Mouse (Mus musculus) hindbrain, embryonic 15.5 days (tissue): Measurements from ENCODE around the gene Tns2. TPM values are rescaled to one million over a fixed set of nuclear protein-coding genes. Genes with fewer than 3 reads are reported as not detected.
A peak's percentile ranks its signal among the peaks of the same experiment; 100 is the strongest.
"Not testable (repeated sequence)": the region's sequence is repeated elsewhere in the genome, so short reads cannot be mapped to it uniquely, and the experiment has no call there.

Source experiments
- ATAC-seq: fragments of 200-750 bp; cut with Nextera tagmentation; 2 replicates; pipeline ENCODE4 v1.8.0; 2017; ENCODE audit warnings: low read depth, moderate number of reproducible peaks, moderate TSS enrichment; ENCODE audit not compliant: low FRiP score
- H3K27ac ChIP-seq: fragments of 300-500 bp; sonication (generic); replicated peaks from 2 replicates; pipeline ENCODE4 v1.5.1; 2015; ENCODE audit warnings: mild to moderate bottlenecking, inconsistent platforms
- H3K27me3 ChIP-seq: fragments of 300-500 bp; sonication (generic); 2 replicates; pipeline ENCODE4 v1.6.1; 2015; ENCODE audit warnings: control low read depth, inconsistent platforms
- H3K36me3 ChIP-seq: fragments of 300-500 bp; sonication (generic); 2 replicates; pipeline ENCODE4 v1.6.1; 2015; ENCODE audit warnings: control low read depth, inconsistent platforms
- H3K4me1 ChIP-seq: fragments of 300-500 bp; sonication (generic); replicated peaks from 2 replicates; pipeline ENCODE4 v1.6.1; 2015; ENCODE audit warnings: control low read depth, inconsistent platforms
- H3K4me2 ChIP-seq: fragments of 300-500 bp; sonication (generic); 2 replicates; pipeline ENCODE4 v1.6.1; 2015; ENCODE audit warnings: moderate library complexity, mild to moderate bottlenecking, inconsistent platforms
- H3K4me3 ChIP-seq: fragments of 300-500 bp; sonication (generic); 2 replicates; pipeline ENCODE4 v1.5.1; 2015; ENCODE audit warnings: mild to moderate bottlenecking, inconsistent platforms
- H3K9ac ChIP-seq: fragments of 300-500 bp; sonication (generic); 2 replicates; pipeline ENCODE4 v1.6.1; 2015; ENCODE audit warnings: inconsistent platforms
- H3K9me3 ChIP-seq: fragments of 300-500 bp; sonication (generic); 2 replicates; pipeline ENCODE4 v1.6.1; 2016; ENCODE audit warnings: control low read depth, inconsistent platforms
- WGBS: fragments of 180-500 bp; shearing (Covaris S2); methylation state at CpG from one replicate; pipeline ENCODE4 v1.1.7; 2015; 5-methylcytosine and 5-hydroxymethylcytosine counted together
- polyA plus RNA-seq: library from polyadenylated mRNA; unstranded; fragments of >200 nt; fragmentation: Nextera tagmentation; extraction: Ambion mirVana; gene quantifications from 2 replicates; pipeline ENCODE4 v1.2.1, GENCODE M21; 2015

Tns2 gene
- polyA plus RNA-seq, 1 experiment from 2014 or later = 9.8 TPM

DNA sequence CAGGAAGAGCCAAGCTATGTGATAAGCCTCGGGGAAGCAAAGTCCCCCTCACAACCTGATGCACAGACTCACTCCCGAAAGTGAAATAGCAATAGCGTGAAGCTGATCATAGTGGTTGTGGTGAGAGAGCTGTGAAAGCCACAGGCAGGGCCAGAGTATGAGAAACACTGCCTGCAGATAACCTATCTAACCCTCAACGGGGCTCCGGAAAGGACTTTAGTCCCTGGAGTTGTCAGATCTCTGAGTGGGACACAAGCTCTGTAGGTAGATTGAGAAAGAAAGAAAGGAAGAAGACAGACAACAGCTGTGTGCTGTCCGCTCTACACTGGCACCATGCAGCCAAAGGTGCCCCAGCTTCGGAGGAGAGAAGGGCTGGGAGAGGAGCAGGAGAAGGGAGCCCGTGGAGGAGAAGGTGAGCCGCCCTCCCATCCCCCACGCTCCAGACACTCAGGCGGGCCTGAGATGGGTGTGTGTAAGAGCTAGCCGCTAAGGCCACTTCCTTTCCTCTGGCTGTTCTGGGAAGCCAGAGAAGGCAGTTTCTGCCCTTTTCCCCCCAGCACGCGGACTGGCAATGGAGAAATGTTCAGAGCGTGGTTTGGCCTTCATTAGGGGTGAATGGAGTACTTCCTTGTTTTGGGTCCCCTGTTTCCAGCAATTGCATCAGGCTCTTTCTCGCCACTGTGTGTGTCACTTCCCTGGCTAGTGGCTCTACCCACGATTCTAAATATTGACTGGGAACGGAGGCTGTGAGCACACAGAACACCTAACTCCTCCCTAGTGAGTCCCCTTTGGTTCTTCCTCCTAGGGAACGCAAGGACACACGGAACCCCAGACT, 50.3 kb downstream of the Tns2 start, which contains the start of gene Soat2:
Gene Soat2 (plus strand): TSS at position 226 of the 835 bp plus-strand sequence.
- Histone ChIP-seq H3K36me3 (no peaks in the 10 kb centered on the region), H3K27me3 (peaks cover 7% of the 10 kb centered on the region), H3K4me3 (no peak within 1 kb of the TSS), H3K27ac (no peak within 1 kb of the TSS), H3K9ac (no peak within 1 kb of the TSS), H3K4me1 (peaks cover 3% of the 10 kb centered on the region; the same call in 1 of the 2 replicates), H3K9me3 (no peaks in the 10 kb centered on the region), H3K4me2 (no peak within 1 kb of the TSS)
- no peak for ATAC-seq
- WGBS = 66% methylated on average over 20 of the region's 20 CpGs

- H3K9me3 ChIP-seq = no peaks in the 10 kb centered on the region
- no peak for ATAC-seq
- H3K4me2 ChIP-seq = no peak overlapping the region
- H3K4me3 ChIP-seq = no peak overlapping the region
- no peaks in the 10 kb centered on the region for H3K27me3 ChIP-seq
- 29% methylated on average over 4 of the region's 4 CpGs for whole genome bisulfite sequencing
- H3K9ac ChIP-seq = no peak overlapping the region
- no peak overlapping the region for H3K27ac ChIP-seq
- peaks cover 10% of the 10 kb centered on the region; the same call in 1 of the 2 replicates for H3K4me1 ChIP-seq
- no peaks in the 10 kb centered on the region for H3K36me3 ChIP-seq
Measured at GRCm38 (mm10) chr15:102152646-102153045, 52.4 kb downstream of the Tns2 start.

DNA sequence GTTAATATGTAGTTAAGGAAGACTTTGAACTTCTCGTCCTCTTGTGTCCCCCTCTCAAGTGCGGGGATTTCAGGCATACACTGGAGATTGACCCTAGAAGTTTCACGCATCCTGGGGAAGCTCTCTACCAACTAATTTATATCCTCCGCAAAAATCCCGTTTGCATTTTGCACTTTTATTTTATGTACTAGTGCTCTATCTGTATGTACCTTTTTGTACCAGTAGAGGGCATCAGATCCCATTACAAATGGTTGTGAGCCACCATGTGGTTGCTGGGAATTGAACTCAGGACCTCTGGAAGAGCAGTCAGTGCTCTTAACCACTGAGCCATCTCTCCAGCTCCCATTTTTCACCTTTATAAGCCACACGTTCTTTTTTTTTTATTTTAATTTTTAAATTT, 54.8 kb downstream of the Tns2 start:
- not testable (repeated sequence) for H3K4me2 ChIP-seq, H3K27me3 ChIP-seq, H3K36me3 ChIP-seq, H3K27ac ChIP-seq, H3K4me3 ChIP-seq, H3K9me3 ChIP-seq, H3K9ac ChIP-seq, ATAC-seq
- WGBS = 91% methylated on average over 6 of the region's 6 CpGs
- peaks cover 10% of the 10 kb centered on the region; the same call in 1 of the 2 replicates for H3K4me1 ChIP-seq

DNA sequence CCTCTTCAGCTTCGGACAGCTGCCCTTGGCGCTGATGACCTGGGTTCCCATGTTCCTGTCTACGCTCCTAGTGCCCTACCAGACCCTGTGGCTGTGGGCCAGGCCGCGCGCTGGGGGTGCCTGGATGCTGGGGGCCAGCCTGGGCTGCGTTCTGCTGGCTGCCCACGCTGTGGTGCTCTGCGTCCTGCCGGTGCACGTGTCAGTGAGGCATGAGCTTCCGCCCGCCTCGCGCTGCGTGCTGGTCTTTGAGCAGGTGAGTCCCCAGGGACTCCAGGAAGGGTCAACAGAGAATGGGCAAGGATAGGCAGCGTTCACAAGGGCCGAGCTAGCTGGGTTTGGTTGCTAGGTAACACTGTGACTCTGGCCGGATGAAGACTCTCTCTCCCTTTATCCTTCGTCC, 56.6 kb downstream of the Tns2 start:
- no peak for ATAC-seq
- Histone ChIP-seq H3K27me3 (no peaks in the 10 kb centered on the region), H3K9ac (no peak overlapping the region), H3K4me3 (no peak overlapping the region), H3K27ac (no peak overlapping the region), H3K36me3 (no peaks in the 10 kb centered on the region), H3K4me2 (peak overlapping the region; percentile 34; the same call in 1 of the 2 replicates), H3K4me1 (peaks cover 10% of the 10 kb centered on the region; the same call in 1 of the 2 replicates), H3K9me3 (no peaks in the 10 kb centered on the region)
- 24% methylated on average over 20 of the region's 20 CpGs for WGBS

DNA sequence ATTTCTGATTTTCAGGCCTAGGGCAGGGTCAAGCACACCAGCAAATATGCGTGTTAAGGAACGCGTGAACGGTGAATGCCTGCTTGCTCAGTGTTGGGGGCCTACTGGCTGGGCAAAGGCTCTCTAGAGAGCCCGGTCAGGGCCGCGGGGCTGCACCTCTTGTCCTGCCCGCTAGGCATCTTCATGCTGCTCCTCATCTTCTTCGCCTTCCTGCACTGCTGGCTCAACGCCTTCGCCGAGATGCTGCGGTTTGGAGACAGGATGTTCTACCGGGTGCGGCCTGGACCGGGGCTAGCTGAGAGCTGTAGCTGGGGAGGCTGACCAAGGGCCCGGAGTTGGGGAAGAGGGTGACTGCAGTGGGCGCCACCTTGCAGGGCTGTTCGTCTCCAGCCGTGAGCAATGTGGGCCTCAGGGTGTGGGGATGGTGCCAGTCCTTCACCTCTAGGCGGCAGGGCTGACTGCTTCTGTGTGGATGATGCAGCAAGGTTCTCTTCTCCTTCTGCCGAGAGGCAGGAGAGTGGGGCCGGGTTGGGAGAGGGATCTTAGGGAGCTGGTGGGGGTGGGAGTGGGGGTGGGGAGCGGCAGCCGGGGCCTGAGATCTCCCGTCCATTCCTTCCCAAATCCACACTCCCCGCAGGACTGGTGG, 60.3 kb downstream of the Tns2 start:
- Histone ChIP-seq H3K27ac (no peak overlapping the region), H3K36me3 (no peaks in the 10 kb centered on the region), H3K27me3 (no peaks in the 10 kb centered on the region), H3K4me3 (no peak overlapping the region), H3K9me3 (no peaks in the 10 kb centered on the region), H3K4me1 (peaks cover 7% of the 10 kb centered on the region; the same call in 1 of the 2 replicates), H3K4me2 (no peak overlapping the region), H3K9ac (no peak overlapping the region)
- no peak for ATAC-seq
- WGBS = 65% methylated on average over 27 of the region's 27 CpGs

DNA sequence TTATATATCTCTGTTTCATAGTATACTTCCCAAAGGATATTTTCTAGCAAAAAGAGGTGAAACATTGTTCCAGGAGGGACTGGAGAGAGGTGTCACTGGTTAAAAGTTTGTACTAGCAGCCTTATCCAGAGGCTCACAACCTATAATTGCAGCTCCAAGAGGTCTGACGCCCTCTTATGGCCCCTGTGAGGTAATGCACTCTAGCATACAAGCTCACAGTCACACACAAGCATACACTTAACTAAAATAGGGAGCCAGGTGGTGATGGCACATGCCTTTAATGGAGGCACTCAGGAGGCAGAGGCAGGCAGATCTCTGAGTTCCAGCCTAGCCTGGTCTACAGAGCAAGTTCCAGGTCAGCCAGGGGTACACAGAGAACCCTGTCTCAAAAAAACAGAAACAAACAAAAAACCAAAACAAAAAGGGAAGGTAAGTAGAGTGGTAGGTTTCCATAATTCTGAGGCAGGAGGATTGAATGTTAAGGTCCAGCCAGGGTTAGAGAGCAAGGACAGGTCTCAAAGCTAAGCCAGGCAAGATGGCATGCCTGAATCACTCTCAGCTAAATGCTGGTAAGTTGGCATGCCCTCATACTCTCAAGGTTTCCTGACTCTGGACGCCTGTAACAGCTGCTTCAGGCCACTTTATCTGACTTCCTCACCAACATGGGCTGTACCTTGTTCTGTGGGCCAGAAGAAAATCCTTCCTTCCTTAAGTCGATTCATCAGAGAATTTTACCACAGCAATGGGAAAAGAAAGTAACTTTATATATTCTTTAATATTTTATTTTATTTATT, 63.9 kb downstream of the Tns2 start:
- WGBS = 62% methylated on average over 3 of the region's 3 CpGs
- Histone ChIP-seq H3K9ac (no peak overlapping the region), H3K4me3 (no peak overlapping the region), H3K27me3 (no peaks in the 10 kb centered on the region), H3K4me2 (no peak overlapping the region), H3K9me3 (no peaks in the 10 kb centered on the region), H3K36me3 (no peaks in the 10 kb centered on the region), H3K4me1 (no peaks in the 10 kb centered on the region), H3K27ac (no peak overlapping the region)
- no peak for ATAC-seq

DNA sequence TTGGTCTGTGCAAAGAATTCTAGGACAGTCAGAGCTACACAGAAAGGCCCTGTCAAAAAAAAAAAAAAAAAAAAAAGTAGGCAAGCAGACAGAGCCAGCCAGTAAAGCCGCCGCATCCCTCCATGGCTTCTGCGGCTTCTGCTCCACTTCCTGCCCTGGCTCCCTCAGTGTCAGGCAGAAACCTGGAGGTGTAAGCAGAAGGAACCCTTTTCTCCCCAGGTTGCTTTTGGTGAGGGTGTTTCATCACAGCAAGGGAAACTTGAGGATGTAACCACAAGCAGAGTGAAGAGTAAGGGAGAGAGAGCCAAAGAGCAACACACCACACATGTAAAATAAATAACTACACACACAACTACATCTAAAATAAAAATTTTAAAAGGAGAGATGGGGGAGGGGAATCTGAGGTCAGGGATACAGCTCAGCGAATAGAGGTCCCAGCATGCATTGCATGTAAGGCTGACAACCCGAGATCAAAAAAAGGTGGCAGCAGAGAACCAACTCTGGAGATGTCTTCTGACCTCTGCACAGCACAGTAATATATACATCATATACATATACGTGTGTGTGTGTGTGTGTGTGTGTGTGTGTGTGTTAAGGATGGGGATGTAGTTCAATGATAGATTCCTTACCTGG, 65.4 kb downstream of the Tns2 start:
- Histone ChIP-seq H3K9ac (no peak overlapping the region), H3K36me3 (no peaks in the 10 kb centered on the region), H3K27me3 (no peaks in the 10 kb centered on the region), H3K4me3 (no peak overlapping the region), H3K4me1 (no peaks in the 10 kb centered on the region), H3K27ac (no peak overlapping the region), H3K9me3 (no peaks in the 10 kb centered on the region), H3K4me2 (no peak overlapping the region)
- 57% methylated on average over 6 of the region's 6 CpGs for WGBS
- no peak for ATAC-seq

Other genes starting within 250 kb of the Tns2 start
- 15.9 and 19.3 TPM in 2 replicates for gene Krt1, start 249.6 kb upstream of the Tns2 start, polyA plus RNA-seq
- 0.35 and 0.47 TPM in 2 replicates for gene Krt77, start 230.7 kb upstream of the Tns2 start, polyA plus RNA-seq
- gene Krt76, start 207.5 kb upstream of the Tns2 start, polyA plus RNA-seq = not detected in 2 replicates
- gene Krt4, start 175.7 kb upstream of the Tns2 start, polyA plus RNA-seq = 0.07 and 0.40 TPM in 2 replicates
- 0.41 and 0.70 TPM in 2 replicates for gene Krt79, start 160.1 kb upstream of the Tns2 start, polyA plus RNA-seq
- gene Krt78, start 146.1 kb upstream of the Tns2 start, polyA plus RNA-seq = not detected in 2 replicates
- gene Krt8, start 95.9 kb upstream of the Tns2 start, polyA plus RNA-seq = 3.1 and 4.6 TPM in 2 replicates
- 6.9 and 10.4 TPM in 2 replicates for gene Krt18, start 72.2 kb upstream of the Tns2 start, polyA plus RNA-seq
- 77.1 and 79.3 TPM in 2 replicates for gene Eif4b, start 26.6 kb upstream of the Tns2 start, polyA plus RNA-seq
- gene Spryd3, start 35.8 kb downstream of the Tns2 start, polyA plus RNA-seq = 87.9 and 93.5 TPM in 2 replicates
- gene Igfbp6, start 43.9 kb downstream of the Tns2 start, polyA plus RNA-seq = 3.3 and 5.6 TPM in 2 replicates
- 0.06 and 0.09 TPM in 2 replicates for gene Soat2, start 50.1 kb downstream of the Tns2 start, polyA plus RNA-seq
- gene Zfp740, start 102.8 kb downstream of the Tns2 start, polyA plus RNA-seq = 52.7 and 54.6 TPM in 2 replicates
- 39.2 and 40.1 TPM in 2 replicates for gene Csad, start 104.3 kb downstream of the Tns2 start, polyA plus RNA-seq
- gene Itgb7, start 131.5 kb downstream of the Tns2 start, polyA plus RNA-seq = 1.1 and 1.2 TPM in 2 replicates
- gene Rarg, start 157.1 kb downstream of the Tns2 start, polyA plus RNA-seq = 5.8 and 6.3 TPM in 2 replicates
- gene Gm9918, start 170.2 kb downstream of the Tns2 start, polyA plus RNA-seq = 0.06 and 0.07 TPM in 2 replicates
- gene Mfsd5, start 179.0 kb downstream of the Tns2 start, polyA plus RNA-seq = 59.7 and 63.5 TPM in 2 replicates
- 4.4 and 6.7 TPM in 2 replicates for gene Espl1, start 195.9 kb downstream of the Tns2 start, polyA plus RNA-seq
- 460 and 473 TPM in 2 replicates for gene Pfdn5, start 225.7 kb downstream of the Tns2 start, polyA plus RNA-seq
- 92.6 and 94.2 TPM in 2 replicates for gene Myg1, start 231.3 kb downstream of the Tns2 start, polyA plus RNA-seq